Mouse (Mus musculus): ENCODE results near the gene Senp7.

- TF ChIP-seq CTCF (IDR thresholded peaks at IDR 0.05; ENCODE audit: insufficient read depth, low read depth, low read length) = no peak
- TF ChIP-seq POLR2A (IDR thresholded peaks at IDR 0.05; ENCODE audit: insufficient read depth, low read depth, low read length) = no peak
These were observed 28.2 kb downstream of the Senp7 start for GRCm38 (mm10) chr16:56076121-56076869.
